Mouse (Mus musculus): ENCODE measurements around the gene Siah1b.

The Siah1b gene

DNA sequence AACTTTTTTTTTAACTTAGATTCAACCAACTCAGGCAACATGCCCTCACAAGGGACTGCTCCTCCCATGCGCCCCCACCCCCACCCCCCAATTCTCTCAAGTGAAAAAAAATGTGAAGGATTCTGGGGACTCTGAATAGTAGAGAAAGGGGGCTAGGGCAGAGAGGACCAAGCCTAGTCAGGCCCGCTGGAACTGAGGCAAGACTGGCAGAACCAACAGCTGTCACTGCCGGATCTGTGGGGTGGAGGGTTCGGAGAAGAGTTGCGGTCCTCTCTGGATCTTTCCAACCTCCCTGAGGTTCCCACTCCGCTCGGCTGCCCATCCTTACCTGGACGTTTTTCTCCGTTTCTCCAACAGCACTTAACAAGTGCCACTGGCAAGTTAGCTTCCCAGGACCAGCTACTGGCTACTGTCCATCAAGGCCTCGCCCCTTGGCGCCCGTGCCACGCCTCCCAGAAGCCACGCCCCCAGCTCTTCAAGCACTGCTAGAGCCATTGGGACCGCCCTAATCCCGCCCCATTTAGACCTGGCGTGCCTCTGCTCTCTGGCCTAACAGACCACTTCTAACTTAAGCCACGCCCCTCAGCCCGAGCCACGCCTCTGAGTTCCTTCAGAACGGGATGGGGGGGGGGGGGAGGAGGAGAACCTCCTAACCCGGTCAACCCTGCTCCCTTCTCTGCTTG, 48.5 kb downstream of the Siah1b start, which contains the start of gene Car5b:
Gene Car5b (minus strand): TSS at position 391 of the 683 bp plus-strand sequence.
- DNase-seq = peak; percentile 99

All from heart, adult 11 months (tissue).